Mouse (Mus musculus) forebrain, postnatal 0 days (tissue): ENCODE measurements around the gene Gtf2e1. TPM values are rescaled to one million over a fixed set of nuclear protein-coding genes. Genes with fewer than 3 reads are reported as not detected.

Source experiments
- ATAC-seq: fragments of 200-750 bp; cut with Nextera tagmentation; 2 replicates; pipeline ENCODE4 v1.8.0; 2017; ENCODE audit warnings: mild to moderate bottlenecking, moderate library complexity
- DNase-seq: peaks from one replicate; pipeline ENCODE4 v3.0.0-alpha.2; 2015
- H3K27ac ChIP-seq: fragments of 300-500 bp; sonication (generic); 2 replicates; pipeline ENCODE4 v1.5.1; 2014; ENCODE audit warnings: low read depth, mild to moderate bottlenecking, antibody characterized with exemption, low read length, moderate library complexity, mixed read lengths
- H3K27me3 ChIP-seq: fragments of 300-500 bp; sonication (generic); 2 replicates; pipeline ENCODE4 v1.6.1; 2014; ENCODE audit warnings: mild to moderate bottlenecking, low read length, mixed read lengths; ENCODE audit not compliant: insufficient read depth
- H3K36me3 ChIP-seq: fragments of 300-500 bp; sonication (generic); 2 replicates; pipeline ENCODE4 v1.6.1; 2014; ENCODE audit warnings: mild to moderate bottlenecking, moderate library complexity; ENCODE audit not compliant: insufficient read depth
- H3K4me1 ChIP-seq: fragments of 300-500 bp; sonication (generic); 2 replicates; pipeline ENCODE4 v1.6.1; 2014; ENCODE audit warnings: antibody characterized with exemption; ENCODE audit not compliant: insufficient read depth
- H3K4me2 ChIP-seq: fragments of 300-500 bp; sonication (generic); 2 replicates; pipeline ENCODE4 v1.6.1; 2014; ENCODE audit warnings: low read depth, mild to moderate bottlenecking, moderate library complexity
- H3K4me3 ChIP-seq: fragments of 300-500 bp; sonication (generic); 2 replicates; pipeline ENCODE4 v1.5.1; 2014; ENCODE audit warnings: low read depth, low read length, mixed read lengths
- H3K9ac ChIP-seq: fragments of 300-500 bp; sonication (generic); 2 replicates; pipeline ENCODE4 v1.6.1; 2014; ENCODE audit warnings: mild to moderate bottlenecking
- H3K9me3 ChIP-seq: fragments of 300-500 bp; sonication (generic); 2 replicates; pipeline ENCODE4 v1.6.1; 2016; ENCODE audit warnings: low read length
- CTCF ChIP-seq: sonication (generic); IDR thresholded peaks from 2 replicates; pipeline ENCODE4 v1.5.1; 2016; ENCODE audit warnings: antibody characterized with exemption, control low read depth, low read depth
- WGBS: fragments of 180-500 bp; shearing (Covaris S2); extraction: QIAGEN DNeasy Blood & Tissue Kit; methylation state at CpG from one replicate; pipeline ENCODE4 v1.1.7; 2014; 5-methylcytosine and 5-hydroxymethylcytosine counted together
- polyA plus RNA-seq: library from polyadenylated mRNA; unstranded; fragments of >200 nt; fragmentation: Nextera tagmentation; extraction: Ambion mirVana; gene quantifications from 2 replicates; pipeline ENCODE4 v1.2.1, GENCODE M21; 2015
- total RNA-seq: library from RNA; depleted of rRNA; stranded (reverse); fragments of >200 nt; gene quantifications from 2 replicates; pipeline ENCODE4 v1.2.3, GENCODE M21; 2014; rRNA removed

Gtf2e1 gene
- total and polyA plus RNA-seq, 2 experiments from 2014 or later, result 24.5 to 32.7 TPM

- Histone ChIP-seq H3K9ac (no peak overlapping the region), H3K4me1 (0 out of 2 replicates have a peak, but pooled peaks cover 3% of the 10 kb centered on the region), H3K27ac (no peak overlapping the region), H3K36me3 (no peaks in the 10 kb centered on the region), H3K4me2 (no peak overlapping the region), H3K27me3 (no peaks in the 10 kb centered on the region), H3K4me3 (no peak overlapping the region), H3K9me3 (no peaks in the 10 kb centered on the region)
- 72% methylated on average over 4 of the region's 4 CpGs for WGBS
- TF ChIP-seq CTCF, result no peak
- DNase-seq, result no peak
- ATAC-seq, result no peak
Measured at GRCm38 (mm10) chr16:37462886-37463285, 76.7 kb downstream of the Gtf2e1 start.

DNA sequence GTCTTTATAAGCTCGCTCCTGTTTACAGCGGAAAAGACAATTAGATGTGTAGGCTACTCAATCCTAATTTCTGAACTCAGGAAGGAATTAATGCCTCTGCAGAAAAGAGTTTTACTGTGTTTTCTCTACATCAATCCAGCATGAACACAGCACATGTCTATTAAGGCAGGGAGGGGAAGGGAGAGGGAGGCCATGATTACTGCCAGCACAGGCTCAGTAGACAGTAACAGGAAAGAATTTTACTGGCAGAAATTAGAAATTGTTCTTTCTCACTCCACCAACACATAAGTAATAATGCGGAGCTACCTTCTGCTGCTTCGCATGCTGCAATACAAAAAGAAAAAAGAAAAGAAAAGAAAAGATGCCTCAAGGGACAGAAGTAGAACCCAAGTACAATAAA lies 78.0 kb downstream of the Gtf2e1 start:
- Histone ChIP-seq H3K27me3 (no peaks in the 10 kb centered on the region), H3K9me3 (no peaks in the 10 kb centered on the region), H3K9ac (no peak overlapping the region), H3K4me2 (no peak overlapping the region), H3K27ac (no peak overlapping the region), H3K4me1 (0 out of 2 replicates have a peak, but pooled peaks cover 3% of the 10 kb centered on the region), H3K4me3 (no peak overlapping the region), H3K36me3 (no peaks in the 10 kb centered on the region)
- WGBS, result 77% methylated on average over 4 of the region's 4 CpGs
- no peak for TF ChIP-seq CTCF
- ATAC-seq (no peak), DNase-seq (no peak)

Other genes starting within 250 kb of the Gtf2e1 start
- 14.6 and 17.0 TPM in 2 replicates for gene Stxbp5l, start 154.8 kb downstream of the Gtf2e1 start, total RNA-seq
- gene Stxbp5l, start 154.8 kb downstream of the Gtf2e1 start, polyA plus RNA-seq, result 4.0 and 10.0 TPM in 2 replicates
- 4.7 and 8.2 TPM in 2 replicates for gene Rabl3, start 96 bp upstream of the Gtf2e1 start, total RNA-seq
- gene Rabl3, start 96 bp upstream of the Gtf2e1 start, polyA plus RNA-seq, result 9.9 and 12.4 TPM in 2 replicates
- gene Hgd, start 40.4 kb upstream of the Gtf2e1 start, total RNA-seq, result not detected in 2 replicates
- gene Hgd, start 40.4 kb upstream of the Gtf2e1 start, polyA plus RNA-seq, result 0.44 TPM in 1 of 2 replicates, not detected in the other
- gene Ndufb4, start 114.7 kb upstream of the Gtf2e1 start, total RNA-seq, result 33.9 and 49.3 TPM in 2 replicates
- gene Ndufb4, start 114.7 kb upstream of the Gtf2e1 start, polyA plus RNA-seq, result 79.1 and 117 TPM in 2 replicates
- gene Fstl1, start 237.1 kb upstream of the Gtf2e1 start, total RNA-seq, result 62.6 and 78.3 TPM in 2 replicates
- 67.2 and 67.5 TPM in 2 replicates for gene Fstl1, start 237.1 kb upstream of the Gtf2e1 start, polyA plus RNA-seq